In the genomic region with DNA sequence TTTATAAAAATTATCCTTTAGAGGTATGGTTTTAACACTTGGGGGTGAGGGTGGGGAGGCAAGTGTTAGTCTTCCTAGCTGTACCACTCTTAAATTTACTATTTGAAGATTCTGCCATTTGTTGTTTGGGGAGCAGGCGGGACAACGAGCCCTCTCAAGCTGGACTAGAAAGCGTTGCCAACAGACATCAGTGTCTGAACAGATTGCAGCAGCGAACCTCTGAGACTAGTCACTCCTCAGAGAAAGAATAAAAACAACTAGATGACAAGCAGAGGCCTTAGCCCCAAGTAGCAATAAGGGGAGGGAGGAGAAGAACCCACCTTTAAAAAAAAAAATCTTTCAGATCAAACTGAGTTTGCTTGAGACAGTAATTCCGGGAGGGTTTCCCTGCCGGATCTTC, we compare ENCODE assay signal across 8 mouse cellular contexts. TPM values are rescaled to one million over a fixed set of nuclear protein-coding genes. Genes with fewer than 3 reads are reported as not detected.
DNase-seq lines count a peak whose midpoint lies in the region; ATAC-seq and TF ChIP-seq lines count a peak whose summit lies in the region.

No protein-coding gene starts in this region.

- no peak overlapping the region for H3K27ac ChIP-seq in kidney, postnatal 0 days
- peak overlapping the region; percentile 67 for H3K27ac ChIP-seq in heart, embryonic 15.5 days
- no peak overlapping the region for H3K27ac ChIP-seq in liver, embryonic 13.5 days

- H3K36me3 ChIP-seq in kidney, postnatal 0 days (ENCODE audit: insufficient read depth, low read length), result no peaks in the 10 kb centered on the region
- no peaks in the 10 kb centered on the region for H3K36me3 ChIP-seq in heart, embryonic 15.5 days
- 0 out of 2 replicates have a peak, but pooled peaks cover 3% of the 10 kb centered on the region for H3K36me3 ChIP-seq in liver, embryonic 13.5 days

- no peaks in the 10 kb centered on the region for H3K4me1 ChIP-seq in kidney, postnatal 0 days (replicated peaks; ENCODE audit: insufficient read depth, low read length)
- peaks cover 4% of the 10 kb centered on the region for H3K4me1 ChIP-seq in heart, embryonic 15.5 days (replicated peaks)
- peaks cover 27% of the 10 kb centered on the region for H3K4me1 ChIP-seq in liver, embryonic 13.5 days (replicated peaks)

- H3K27me3 ChIP-seq in kidney, postnatal 0 days (ENCODE audit: insufficient read depth, low read length), result no peaks in the 10 kb centered on the region
- H3K27me3 ChIP-seq in heart, embryonic 15.5 days, result no peaks in the 10 kb centered on the region
- no peaks in the 10 kb centered on the region for H3K27me3 ChIP-seq in liver, embryonic 13.5 days

- no peak overlapping the region for H3K9ac ChIP-seq in kidney, postnatal 0 days (ENCODE audit: low read depth, low read length)
- peak overlapping the region; percentile 70 for H3K9ac ChIP-seq in heart, embryonic 15.5 days
- peak overlapping the region; percentile 78 for H3K9ac ChIP-seq in liver, embryonic 13.5 days

- no peaks in the 10 kb centered on the region for H3K9me3 ChIP-seq in kidney, postnatal 0 days (replicated peaks; ENCODE audit: low read length)
- no peaks in the 10 kb centered on the region for H3K9me3 ChIP-seq in heart, embryonic 15.5 days (replicated peaks)
- no peaks in the 10 kb centered on the region for H3K9me3 ChIP-seq in liver, embryonic 13.5 days (replicated peaks)

- DNase-seq in kidney, postnatal 0 days (ENCODE audit: low spot score), result no peak
- DNase-seq in kidney, adult 9 months, result no peak
- DNase-seq in brain, adult 2 months (ENCODE audit: low read depth, low spot score), result peak; percentile 10
- DNase-seq in liver, embryonic 13.5 days, result no peak
- DNase-seq in natural killer cell, adult 2 months (ENCODE audit: low spot score in 2 of 2), result no peak
- no peak for DNase-seq in right cerebral cortex, adult 2 months (ENCODE audit: low spot score in 2 of 2)

- TF ChIP-seq CTCF in kidney, postnatal 0 days (IDR thresholded peaks at IDR 0.05; ENCODE audit: low read depth), result no peak

- peak overlapping the region; percentile 32 for H3K4me3 ChIP-seq in kidney, postnatal 0 days (replicated peaks; ENCODE audit: low read depth, low read length)
- peak overlapping the region; percentile 63 for H3K4me3 ChIP-seq in heart, embryonic 15.5 days
- H3K4me3 ChIP-seq in liver, embryonic 13.5 days (replicated peaks), result peak overlapping the region; percentile 68

- ATAC-seq in kidney, postnatal 0 days (replicated peaks; ENCODE audit: low FRiP score, low read depth), result no peak
- ATAC-seq in heart, embryonic 15.5 days (replicated peaks; ENCODE audit: insufficient number of reproducible peaks, insufficient read depth, low FRiP score, low read depth), result no peak
- no peak for ATAC-seq in liver, embryonic 13.5 days (ENCODE audit: low read depth)
- ATAC-seq in monocyte, adult 5-6 weeks (replicated peaks; ENCODE audit: insufficient number of reproducible peaks, low FRiP score, low TSS enrichment, poor library complexity, severe bottlenecking), result no peak

- H3K4me2 ChIP-seq in kidney, postnatal 0 days (ENCODE audit: low read length), result peak overlapping the region; percentile 51
- peak overlapping the region; percentile 72 for H3K4me2 ChIP-seq in heart, embryonic 15.5 days
- peak overlapping the region; percentile 84 for H3K4me2 ChIP-seq in liver, embryonic 13.5 days

- 33% methylated on average over 6 of the region's 6 CpGs for WGBS in kidney, postnatal 0 days
- WGBS in heart, embryonic 15.5 days, result 27% methylated on average over 6 of the region's 6 CpGs
- 22% methylated on average over 6 of the region's 6 CpGs for WGBS in liver, embryonic 13.5 days (ENCODE audit: insufficient replicate concordance)

RNA-seq across cellular contexts. Expression of gene Pon3, which starts 0.8 kb away (rescaled TPM):
- 13.1 and 13.8 TPM in 2 replicates for polyA plus RNA-seq in kidney, postnatal 0 days (2015; fragmentation: Nextera tagmentation; extraction: Ambion mirVana)
- polyA plus RNA-seq in heart, embryonic 15.5 days (2015; fragmentation: Nextera tagmentation; extraction: Ambion mirVana), result 38.1 and 41.3 TPM in 2 replicates
- 15.7 and 17.8 TPM in 2 replicates for polyA plus RNA-seq in liver, embryonic 13.5 days (2015; fragmentation: Nextera tagmentation; extraction: Ambion mirVana)
- total RNA-seq in monocyte, adult 5-6 weeks (2017), result 2.1 to 7.2 TPM (median 4.7 TPM) in 3 replicates

RNA-seq across cellular contexts. Expression of gene Pon2, which starts 43.0 kb away (rescaled TPM):
- polyA plus RNA-seq in kidney, postnatal 0 days (2015; fragmentation: Nextera tagmentation; extraction: Ambion mirVana), result 25.8 and 27.8 TPM in 2 replicates
- polyA plus RNA-seq in heart, embryonic 15.5 days (2015; fragmentation: Nextera tagmentation; extraction: Ambion mirVana), result 43.4 and 45.3 TPM in 2 replicates
- 52.6 and 58.3 TPM in 2 replicates for polyA plus RNA-seq in liver, embryonic 13.5 days (2015; fragmentation: Nextera tagmentation; extraction: Ambion mirVana)
- total RNA-seq in monocyte, adult 5-6 weeks (2017), result 60.1 to 68.1 TPM (median 66.0 TPM) in 3 replicates
